Mouse (Mus musculus) hindbrain, embryonic 12.5 days (tissue): ENCODE results near the gene Urad. TPM values are rescaled to one million over a fixed set of nuclear protein-coding genes. Genes with fewer than 3 reads are reported as not detected.

Experiments used
- ATAC-seq: fragments of 200-750 bp; cut with Nextera tagmentation; 2 replicates; pipeline ENCODE4 v1.8.0; 2017; ENCODE audit warnings: moderate TSS enrichment; ENCODE audit not compliant: low FRiP score
- H3K27ac ChIP-seq: fragments of 300-500 bp; sonication (generic); 2 replicates; pipeline ENCODE4 v1.5.1; 2016; ENCODE audit warnings: mild to moderate bottlenecking
- H3K27me3 ChIP-seq: fragments of 300-500 bp; sonication (generic); 2 replicates; pipeline ENCODE4 v1.6.1; 2016; ENCODE audit warnings: mild to moderate bottlenecking
- H3K36me3 ChIP-seq: fragments of 300-500 bp; sonication (generic); 2 replicates; pipeline ENCODE4 v1.6.1; 2016; ENCODE audit warnings: mild to moderate bottlenecking
- H3K4me1 ChIP-seq: fragments of 300-500 bp; sonication (generic); 2 replicates; pipeline ENCODE4 v1.6.1; 2016
- H3K4me2 ChIP-seq: fragments of 300-500 bp; sonication (generic); replicated peaks from 2 replicates; pipeline ENCODE4 v1.6.1; 2016; ENCODE audit warnings: mild to moderate bottlenecking
- H3K4me3 ChIP-seq: fragments of 300-500 bp; sonication (generic); 2 replicates; pipeline ENCODE4 v1.5.1; 2016; ENCODE audit warnings: mild to moderate bottlenecking
- H3K9ac ChIP-seq: fragments of 300-500 bp; sonication (generic); 2 replicates; pipeline ENCODE4 v1.6.1; 2016; ENCODE audit warnings: mild to moderate bottlenecking, moderate library complexity
- H3K9me3 ChIP-seq: fragments of 300-500 bp; sonication (generic); replicated peaks from 2 replicates; pipeline ENCODE4 v1.6.1; 2016; ENCODE audit warnings: mild to moderate bottlenecking
- WGBS: fragments of 180-500 bp; shearing (Covaris S2); methylation state at CpG from one replicate; pipeline ENCODE4 v1.1.7; 2016; 5-methylcytosine and 5-hydroxymethylcytosine counted together
- polyA plus RNA-seq: library from polyadenylated mRNA; unstranded; fragments of >200 nt; fragmentation: Nextera tagmentation; extraction: Ambion mirVana; gene quantifications from 2 replicates; pipeline ENCODE4 v1.2.1, GENCODE M21; 2016

Urad gene
- not detected in 2 replicates for polyA plus RNA-seq

DNA sequence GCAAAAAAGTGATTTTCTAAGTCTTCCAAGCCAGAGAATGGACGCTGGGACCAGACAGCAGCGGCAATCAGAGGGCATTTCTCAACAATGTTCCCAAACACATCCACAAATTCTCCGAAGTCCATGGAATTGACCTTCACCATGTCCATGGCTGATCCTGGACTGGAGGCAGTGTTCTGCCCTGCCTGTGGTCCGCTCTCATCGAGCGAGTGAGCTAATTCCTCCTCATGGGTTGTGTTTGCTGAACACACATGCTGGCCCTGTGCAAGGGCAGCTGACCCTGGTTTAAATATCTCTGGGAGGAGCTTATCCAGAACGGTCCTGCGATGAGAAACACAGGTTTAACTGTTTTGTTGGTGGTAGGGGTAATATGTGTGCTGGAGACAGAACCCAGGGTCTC lies at the start of gene Urad:
Gene Urad, minus strand, starts transcription at position 258 of the 400 bp plus-strand sequence.
- H3K27ac ChIP-seq = no peak within 1 kb of the TSS
- H3K27me3 ChIP-seq = peaks cover 62% of the 10 kb centered on the region
- H3K4me3 ChIP-seq = no peak within 1 kb of the TSS
- H3K9ac ChIP-seq = no peak within 1 kb of the TSS
- H3K4me2 ChIP-seq = no peak within 1 kb of the TSS
- H3K4me1 ChIP-seq = no peaks in the 10 kb centered on the region
- no peaks in the 10 kb centered on the region for H3K36me3 ChIP-seq
- no peak for ATAC-seq
- no peaks in the 10 kb centered on the region for H3K9me3 ChIP-seq
- WGBS = 77% methylated on average over 8 of the region's 8 CpGs

DNA sequence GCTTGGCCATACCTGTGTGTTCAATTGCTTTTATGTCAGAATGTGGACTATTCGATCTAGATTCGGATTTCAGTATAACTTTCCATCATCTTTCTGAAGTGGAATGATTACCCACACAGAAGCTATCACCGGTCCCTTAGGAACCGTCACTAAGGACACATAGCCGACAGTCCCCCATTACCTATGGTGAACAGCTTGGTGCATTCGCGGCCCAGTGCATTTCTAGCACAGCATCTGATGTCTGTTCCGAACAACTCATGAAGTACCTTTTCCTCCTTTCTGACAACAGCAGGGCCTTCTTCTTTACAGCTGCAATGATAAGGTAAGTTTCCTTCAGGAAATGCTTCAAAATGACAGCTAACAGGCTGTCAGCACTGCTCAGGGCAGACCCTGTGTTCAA lies 48.0 kb upstream of the Urad start:
- Histone ChIP-seq H3K27me3 (no peaks in the 10 kb centered on the region; the same call in 1 of the 2 replicates), H3K9ac (no peak overlapping the region), H3K4me3 (no peak overlapping the region), H3K9me3 (no peaks in the 10 kb centered on the region), H3K4me1 (no peaks in the 10 kb centered on the region), H3K27ac (no peak overlapping the region), H3K4me2 (no peak overlapping the region), H3K36me3 (no peaks in the 10 kb centered on the region)
- WGBS = 84% methylated on average over 8 of the region's 8 CpGs
- no peak for ATAC-seq

DNA sequence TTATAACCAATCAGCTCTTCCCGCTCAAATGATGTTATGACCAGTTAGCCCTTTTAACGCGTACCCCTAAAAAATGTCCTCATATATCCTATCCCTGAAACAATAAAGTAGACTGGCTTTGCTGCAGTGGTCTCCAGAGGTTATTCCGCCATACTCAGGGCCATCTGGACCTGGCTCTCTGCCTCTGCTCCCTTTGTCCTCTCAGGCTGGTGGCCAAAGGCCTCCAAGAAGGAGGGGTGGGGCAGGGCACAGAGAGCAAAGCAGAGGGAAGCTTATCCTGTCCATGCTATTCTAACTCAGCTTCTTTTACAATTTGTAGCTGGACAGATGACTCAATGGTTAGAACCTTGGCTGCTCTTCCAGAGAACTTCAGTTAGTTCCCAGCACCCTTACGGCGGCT lies 46.0 kb upstream of the Urad start:
- Histone ChIP-seq H3K27me3 (no peaks in the 10 kb centered on the region; the same call in 1 of the 2 replicates), H3K4me3 (no peak overlapping the region), H3K27ac (no peak overlapping the region), H3K36me3 (no peaks in the 10 kb centered on the region), H3K9me3 (no peaks in the 10 kb centered on the region), H3K9ac (no peak overlapping the region), H3K4me2 (no peak overlapping the region), H3K4me1 (no peaks in the 10 kb centered on the region)
- 92% methylated on average over 6 of the region's 6 CpGs for WGBS
- ATAC-seq = no peak

DNA sequence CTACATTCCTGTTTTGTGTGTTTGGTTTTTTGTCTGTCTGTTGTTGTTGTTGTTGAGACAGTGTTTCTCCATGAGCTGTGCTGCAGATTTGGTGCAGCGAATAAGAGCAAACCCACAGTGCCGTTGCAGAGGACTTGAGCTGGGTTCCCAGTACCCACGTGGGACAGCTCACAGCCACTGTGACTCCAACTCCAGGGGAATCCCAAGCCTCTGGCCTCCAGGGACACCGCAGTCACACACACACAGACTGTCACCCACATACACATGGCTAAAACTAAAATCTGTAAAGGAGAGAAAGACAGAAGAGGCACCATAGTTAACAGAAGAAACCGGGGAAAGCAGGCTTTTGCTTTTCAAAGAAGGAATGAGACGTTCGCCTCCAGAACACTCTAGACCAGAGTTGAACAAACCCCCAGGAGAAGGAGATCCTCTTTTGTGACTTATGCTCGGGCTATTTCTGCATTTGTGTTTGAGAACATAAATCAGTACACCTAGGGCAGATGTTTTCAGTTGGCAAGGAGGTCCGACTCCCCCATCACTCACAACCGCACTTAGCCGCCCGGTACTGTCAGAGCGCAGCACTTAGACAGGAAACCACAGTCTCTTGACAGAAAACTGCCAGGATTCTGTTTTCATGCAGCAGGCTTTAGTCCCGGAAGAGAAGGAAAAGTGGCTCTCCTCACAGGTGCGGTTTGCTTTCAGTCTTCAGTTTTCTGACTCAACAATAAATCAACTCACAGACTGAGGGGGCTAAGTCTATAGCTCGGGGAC lies 43.9 kb upstream of the Urad start:
- no peaks in the 10 kb centered on the region for H3K9me3 ChIP-seq
- no peak overlapping the region for H3K4me2 ChIP-seq
- WGBS = 70% methylated on average over 16 of the region's 16 CpGs
- no peak overlapping the region for H3K27ac ChIP-seq
- no peak overlapping the region for H3K9ac ChIP-seq
- H3K27me3 ChIP-seq = no peaks in the 10 kb centered on the region; the same call in 1 of the 2 replicates
- H3K4me3 ChIP-seq = no peak overlapping the region
- ATAC-seq = no peak
- H3K4me1 ChIP-seq = no peaks in the 10 kb centered on the region
- H3K36me3 ChIP-seq = no peaks in the 10 kb centered on the region

DNA sequence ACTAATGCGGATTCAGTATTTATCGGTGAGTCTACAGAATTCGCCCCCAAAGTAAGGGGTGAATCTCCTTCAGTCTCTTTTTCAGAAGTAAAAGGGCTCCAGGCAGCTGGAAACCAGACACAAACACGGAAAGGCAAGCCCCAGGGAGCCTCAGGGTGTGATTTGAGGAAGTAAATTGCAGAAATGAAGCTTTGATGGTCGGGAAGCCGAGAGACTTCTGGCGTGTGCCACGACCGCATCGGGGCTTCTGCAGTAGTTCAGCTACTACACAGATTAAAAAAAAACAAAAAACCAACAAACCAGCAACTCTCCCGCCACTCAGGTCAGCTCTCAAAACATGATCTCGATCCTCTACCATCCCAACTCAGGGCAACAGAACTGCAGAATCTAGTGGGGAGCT lies 40.8 kb upstream of the Urad start:
- H3K9ac ChIP-seq = no peak overlapping the region
- no peaks in the 10 kb centered on the region for H3K36me3 ChIP-seq
- H3K27ac ChIP-seq = no peak overlapping the region
- H3K9me3 ChIP-seq = no peaks in the 10 kb centered on the region
- WGBS = 81% methylated on average over 12 of the region's 12 CpGs
- H3K4me3 ChIP-seq = no peak overlapping the region
- ATAC-seq = no peak
- H3K4me2 ChIP-seq = no peak overlapping the region
- H3K27me3 ChIP-seq = no peaks in the 10 kb centered on the region; the same call in 1 of the 2 replicates
- H3K4me1 ChIP-seq = no peaks in the 10 kb centered on the region

DNA sequence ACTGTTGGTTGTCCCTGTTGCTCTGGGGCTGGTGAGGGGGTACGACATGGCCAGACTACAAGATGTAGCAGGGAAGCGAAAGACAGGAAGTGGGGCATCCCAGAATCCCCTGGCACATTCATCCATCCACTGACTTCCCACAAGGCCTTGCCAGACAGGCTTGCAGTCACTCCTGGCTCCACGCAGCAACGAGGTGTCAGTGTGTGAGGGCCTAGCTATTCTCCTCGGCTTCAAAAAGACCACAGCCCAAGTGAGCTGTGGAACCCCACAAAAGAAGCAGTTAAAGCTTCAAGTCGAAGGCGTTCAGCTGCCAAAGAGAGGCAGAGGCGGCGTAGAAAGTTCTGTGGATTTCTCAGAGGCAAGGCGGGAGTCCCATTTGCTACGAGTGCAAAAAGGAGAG lies 36.2 kb upstream of the Urad start:
- H3K36me3 ChIP-seq = no peaks in the 10 kb centered on the region
- 89% methylated on average over 11 of the region's 11 CpGs for WGBS

DNA sequence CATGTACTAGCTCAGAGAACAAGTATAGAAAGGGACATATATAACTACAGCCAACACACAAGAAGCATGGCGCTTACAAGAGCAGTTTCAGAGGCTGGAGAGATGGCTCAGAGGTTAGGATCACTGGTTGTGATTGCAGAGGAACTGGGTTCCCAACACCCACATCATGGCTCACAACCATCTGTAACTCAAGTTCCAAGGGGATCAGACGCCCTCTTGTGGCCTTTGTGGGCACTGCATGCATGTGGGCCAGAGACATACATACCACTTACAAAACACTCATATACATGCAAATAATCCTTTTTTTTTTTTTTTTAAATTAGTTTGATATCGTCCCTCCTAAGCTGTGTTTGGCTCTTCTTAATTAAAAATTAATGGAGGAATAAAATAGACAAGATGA lies 35.3 kb upstream of the Urad start:
- H3K4me1 ChIP-seq = no peaks in the 10 kb centered on the region
- no peaks in the 10 kb centered on the region for H3K27me3 ChIP-seq
- ATAC-seq = no peak
- H3K27ac ChIP-seq = no peak overlapping the region
- H3K4me3 ChIP-seq = no peak overlapping the region
- H3K36me3 ChIP-seq = no peaks in the 10 kb centered on the region
- H3K9ac ChIP-seq = no peak overlapping the region
- H3K4me2 ChIP-seq = no peak overlapping the region
- no peaks in the 10 kb centered on the region for H3K9me3 ChIP-seq
- 40% methylated on average over 3 of the region's 3 CpGs for WGBS

More for the DNA sequence above, 36.2 kb upstream of the Urad start:
- Histone ChIP-seq H3K4me3 (no peak overlapping the region), H3K9ac (no peak overlapping the region), H3K4me2 (no peak overlapping the region), H3K9me3 (no peaks in the 10 kb centered on the region), H3K27ac (no peak overlapping the region), H3K27me3 (no peaks in the 10 kb centered on the region), H3K4me1 (no peaks in the 10 kb centered on the region)
- no peak for ATAC-seq

DNA sequence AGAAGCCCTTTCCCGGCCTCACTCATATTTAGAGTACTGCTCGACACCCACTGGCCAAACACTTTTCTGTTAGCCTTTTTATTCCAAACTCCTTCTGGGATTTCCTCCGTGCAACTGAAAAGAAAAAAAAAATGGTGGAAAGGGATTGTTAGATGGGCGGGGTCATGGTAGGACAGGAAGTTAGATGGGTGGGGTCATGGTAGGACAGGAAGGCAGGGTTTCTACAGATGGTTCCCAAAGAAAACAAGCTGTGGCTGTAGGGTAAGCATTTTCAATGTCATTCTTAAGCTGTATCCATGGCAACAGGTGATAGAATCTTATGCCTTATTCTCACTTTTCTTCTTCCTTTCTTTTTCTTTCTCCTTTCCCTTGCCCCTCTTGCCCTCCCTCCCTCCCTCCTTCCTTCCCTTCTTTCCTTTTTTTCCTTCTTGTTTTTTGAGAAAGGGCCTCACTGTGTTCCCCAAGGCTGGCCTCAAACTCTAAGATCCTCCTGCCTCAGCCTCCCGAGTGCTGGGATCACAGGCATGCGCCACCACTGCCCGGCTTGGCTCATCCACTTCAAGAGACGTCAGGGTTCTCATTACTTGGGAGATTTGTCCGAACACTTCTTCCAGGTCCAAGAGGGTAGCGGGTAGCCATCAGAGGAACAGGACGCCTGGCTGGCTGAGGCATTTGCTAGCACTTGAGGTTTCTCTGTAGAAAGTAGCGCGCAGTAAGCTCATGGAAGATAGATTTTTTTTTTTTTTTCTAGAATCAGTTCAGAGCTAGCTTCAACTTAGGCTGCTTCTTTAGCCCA lies 34.2 kb upstream of the Urad start:
- no peak overlapping the region for H3K4me3 ChIP-seq
- no peaks in the 10 kb centered on the region for H3K4me1 ChIP-seq
- no peaks in the 10 kb centered on the region for H3K9me3 ChIP-seq
- no peak overlapping the region for H3K4me2 ChIP-seq
- H3K9ac ChIP-seq = no peak overlapping the region
- H3K27ac ChIP-seq = no peak overlapping the region
- no peaks in the 10 kb centered on the region for H3K27me3 ChIP-seq
- 92% methylated on average over 13 of the region's 13 CpGs for WGBS
- ATAC-seq = no peak
- H3K36me3 ChIP-seq = no peaks in the 10 kb centered on the region

DNA sequence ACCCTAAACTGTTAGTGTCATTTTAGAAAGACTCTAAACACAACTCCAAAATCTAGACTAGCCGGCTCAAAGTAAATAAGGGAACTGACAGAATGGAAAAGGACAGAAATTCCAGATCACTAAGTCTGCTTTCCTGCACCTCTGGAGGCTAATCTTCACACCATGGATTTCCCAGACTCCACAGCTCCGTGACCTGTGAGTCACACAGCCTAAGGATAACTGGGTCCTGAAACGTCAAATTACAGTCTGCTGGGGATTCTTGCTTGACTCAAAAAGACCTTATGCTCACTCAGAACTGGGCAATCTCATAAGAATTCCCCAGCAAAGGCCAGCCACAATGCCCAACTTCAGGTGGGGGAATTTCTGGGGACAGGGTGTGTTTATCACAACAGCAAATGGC lies 33.5 kb upstream of the Urad start:
- Histone ChIP-seq H3K4me3 (no peak overlapping the region), H3K9me3 (no peaks in the 10 kb centered on the region), H3K27me3 (no peaks in the 10 kb centered on the region), H3K4me1 (no peaks in the 10 kb centered on the region), H3K36me3 (no peaks in the 10 kb centered on the region), H3K27ac (no peak overlapping the region), H3K4me2 (no peak overlapping the region), H3K9ac (no peak overlapping the region)
- ATAC-seq = no peak
- 81% methylated on average over 3 of the region's 3 CpGs for WGBS

DNA sequence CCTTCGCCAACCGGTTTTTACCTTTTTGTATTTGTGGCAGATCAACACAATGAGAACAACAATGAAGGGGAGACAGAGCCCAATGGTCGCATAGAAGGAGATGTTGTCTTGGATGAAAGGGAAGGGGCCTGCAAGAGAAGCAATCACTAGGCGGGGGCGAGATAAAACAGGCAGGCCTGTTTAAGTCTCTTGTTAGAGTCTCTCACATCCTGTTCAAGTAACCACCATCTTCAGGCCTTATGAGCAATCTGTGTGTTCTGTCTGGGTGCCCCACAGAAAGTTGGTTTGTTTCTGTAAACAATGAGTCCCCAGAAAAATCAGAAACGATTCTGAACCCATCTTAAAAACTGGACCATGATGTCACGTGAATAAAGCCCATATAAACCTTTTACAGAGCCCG lies 32.7 kb upstream of the Urad start:
- Histone ChIP-seq H3K4me2 (no peak overlapping the region), H3K9me3 (no peaks in the 10 kb centered on the region), H3K4me1 (no peaks in the 10 kb centered on the region), H3K36me3 (no peaks in the 10 kb centered on the region), H3K27me3 (no peaks in the 10 kb centered on the region), H3K4me3 (no peak overlapping the region), H3K9ac (no peak overlapping the region), H3K27ac (no peak overlapping the region)
- no peak for ATAC-seq
- WGBS = 74% methylated on average over 8 of the region's 8 CpGs

DNA sequence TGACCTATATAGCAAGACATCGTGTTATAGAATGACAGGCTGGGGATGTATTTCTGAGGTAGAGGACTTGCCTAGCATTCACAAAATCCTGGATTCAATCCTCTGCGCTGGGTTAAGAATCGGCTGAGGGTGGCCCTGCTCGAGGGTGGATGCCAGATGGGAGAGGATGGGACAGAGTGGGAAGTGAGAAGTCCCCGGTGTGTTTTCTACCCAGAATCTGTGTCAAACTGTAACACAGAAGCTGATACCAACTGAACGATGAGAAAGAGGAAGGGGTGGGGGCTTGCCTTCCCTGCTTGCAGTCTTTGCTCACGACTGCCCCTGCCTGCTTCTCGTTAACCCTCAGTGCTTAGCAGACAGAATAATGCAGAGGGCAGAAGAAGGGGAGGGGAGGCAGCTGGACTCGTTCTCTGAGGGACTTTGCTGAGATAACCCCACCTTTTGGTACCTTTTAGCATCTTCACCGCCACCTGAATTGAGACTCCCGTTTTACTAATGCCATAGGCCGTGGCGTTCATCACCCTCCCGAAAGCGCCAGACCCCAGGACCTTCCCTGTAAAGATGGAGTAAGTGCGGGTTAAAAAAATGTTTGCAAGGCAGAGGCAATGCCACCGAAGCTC lies 32.0 kb upstream of the Urad start:
- no peak for ATAC-seq
- Histone ChIP-seq H3K4me3 (no peak overlapping the region), H3K27ac (no peak overlapping the region), H3K4me1 (no peaks in the 10 kb centered on the region), H3K36me3 (no peaks in the 10 kb centered on the region), H3K9me3 (no peaks in the 10 kb centered on the region), H3K27me3 (no peaks in the 10 kb centered on the region), H3K9ac (no peak overlapping the region), H3K4me2 (no peak overlapping the region)
- WGBS = 69% methylated on average over 17 of the region's 17 CpGs

DNA sequence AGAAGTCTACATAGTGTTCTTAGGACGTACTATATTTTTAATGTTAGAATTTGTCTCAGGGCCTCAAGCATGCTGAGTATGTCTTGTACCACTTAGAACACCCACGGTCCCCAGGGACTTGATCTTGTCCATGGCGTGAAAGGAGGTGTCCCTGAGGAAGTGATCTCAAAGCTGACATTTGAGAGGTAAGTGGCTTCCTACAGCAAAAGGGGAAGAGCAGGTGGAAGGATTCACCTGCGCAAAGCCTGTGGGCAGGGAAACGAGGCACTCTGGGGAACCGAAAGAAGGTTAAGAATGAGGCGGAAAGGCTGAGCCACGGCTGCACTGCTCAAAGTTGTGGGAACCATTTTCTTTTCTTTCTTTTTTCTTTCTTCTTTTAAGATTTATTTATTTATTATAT lies 29.7 kb upstream of the Urad start:
- no peak overlapping the region for H3K4me3 ChIP-seq
- H3K4me2 ChIP-seq = no peak overlapping the region
- no peaks in the 10 kb centered on the region for H3K4me1 ChIP-seq
- ATAC-seq = no peak
- H3K27ac ChIP-seq = no peak overlapping the region
- H3K9ac ChIP-seq = no peak overlapping the region
- H3K9me3 ChIP-seq = no peaks in the 10 kb centered on the region
- H3K36me3 ChIP-seq = no peaks in the 10 kb centered on the region
- no peaks in the 10 kb centered on the region for H3K27me3 ChIP-seq
- 90% methylated on average over 8 of the region's 8 CpGs for WGBS
